Mouse (Mus musculus) CH12.LX (cell line): ENCODE results near the gene Gm20388. TPM values are rescaled to one million over a fixed set of nuclear protein-coding genes. Genes with fewer than 3 reads are reported as not detected.

ENCODE experiments used
- DNase-seq: peaks from one replicate; pipeline ENCODE4 v3.0.0-alpha.2; 2013; ENCODE audit errors: extremely low read depth
- H3K27ac ChIP-seq: 2 replicates; pipeline ENCODE4 v1.5.1; 2012; ENCODE audit warnings: low read depth, mild to moderate bottlenecking, control low read depth, moderate library complexity; ENCODE audit not compliant: insufficient read depth
- H3K27me3 ChIP-seq: replicated peaks from 2 replicates; pipeline ENCODE3; 2012; ENCODE audit warnings: inconsistent platforms
- H3K36me3 ChIP-seq, 2 experiments: replicated peaks in 1 of 2; 2 replicates each; pipeline versions ENCODE3 to v1.6.1; 2012; ENCODE audit warnings: inconsistent platforms in 1 of 2, low read length in 1 of 2, mild to moderate bottlenecking in 1 of 2, mixed read lengths in 1 of 2, moderate library complexity in 1 of 2; ENCODE audit not compliant: control insufficient read depth in 1 of 2, insufficient read depth in 1 of 2
- H3K4me1 ChIP-seq, 2 experiments: 2 replicates each; pipeline ENCODE4 v1.6.1; 2012; ENCODE audit warnings: inconsistent platforms in 1 of 2, moderate library complexity in 1 of 2; ENCODE audit not compliant: insufficient read depth in 2 of 2, control insufficient read depth in 1 of 2
- H3K4me2 ChIP-seq: 2 replicates; pipeline ENCODE4 v1.6.1; 2012; ENCODE audit warnings: low read depth, mild to moderate bottlenecking, control low read depth; ENCODE audit not compliant: poor library complexity, insufficient read depth, severe bottlenecking
- H3K4me3 ChIP-seq, 3 experiments: fragments of 150-350 bp in 1 of 3; sonication (generic) in 1 of 3; replicated peaks in 1 of 3; 2 replicates each; pipeline versions ENCODE3 to v1.5.1; 2011 to 2012; ENCODE audit warnings: low read depth in 2 of 3, low read length in 2 of 3, mild to moderate bottlenecking in 2 of 3, moderate library complexity in 2 of 3, control low read depth in 1 of 3, improper control_type of control experiment in 1 of 3, inconsistent platforms in 1 of 3, mixed read lengths in 1 of 3; ENCODE audit not compliant: poor library complexity in 1 of 3
- H3K79me2 ChIP-seq: replicated peaks from 2 replicates; pipeline ENCODE4 v1.6.1; 2012; ENCODE audit warnings: mild to moderate bottlenecking, moderate library complexity; ENCODE audit not compliant: control insufficient read depth, poor library complexity, insufficient read depth, severe bottlenecking; ENCODE audit errors: extremely low read depth
- H3K9ac ChIP-seq: 2 replicates; pipeline ENCODE4 v1.6.1; 2012; ENCODE audit warnings: low read depth, mild to moderate bottlenecking, control low read depth, moderate library complexity; ENCODE audit not compliant: insufficient read depth
- H3K9me3 ChIP-seq: replicated peaks from 2 replicates; pipeline ENCODE3; 2012; ENCODE audit warnings: low read length, inconsistent platforms, mixed read lengths
- CHD1 ChIP-seq: IDR thresholded peaks from 2 replicates; pipeline ENCODE4 v1.6.1; 2012; ENCODE audit warnings: low read depth, low read length, improper control_type of control experiment, inconsistent platforms
- CTCF ChIP-seq, 2 experiments: IDR thresholded peaks in 1 of 2; conservative IDR thresholded peaks in 1 of 2; 2 replicates each; pipeline ENCODE4 v1.5.1; 2011 to 2012; ENCODE audit warnings: low read depth in 2 of 2, low read length in 2 of 2, improper control_type of control experiment in 1 of 2, inconsistent platforms in 1 of 2, mild to moderate bottlenecking in 1 of 2, moderate library complexity in 1 of 2
- E2F4 ChIP-seq: IDR thresholded peaks from 2 replicates; pipeline ENCODE4 v1.6.1; 2011; ENCODE audit warnings: low read depth, low read length, improper control_type of control experiment; ENCODE audit not compliant: insufficient replicate concordance
- ELF1 ChIP-seq: IDR thresholded peaks from 2 replicates; pipeline ENCODE4 v1.6.1; 2014; ENCODE audit warnings: low read depth, mild to moderate bottlenecking, inconsistent platforms, low read length, improper control_type of control experiment
- EP300 ChIP-seq: IDR thresholded peaks from 2 replicates; pipeline ENCODE4 v1.6.1; 2011; ENCODE audit warnings: low read length, improper control_type of control experiment
- JUN ChIP-seq: IDR thresholded peaks from 2 replicates; pipeline ENCODE4 v1.6.1; 2011; ENCODE audit warnings: low read depth, mild to moderate bottlenecking, low read length, improper control_type of control experiment, moderate library complexity; ENCODE audit not compliant: insufficient read depth
- KAT2A ChIP-seq: IDR thresholded peaks from 2 replicates; pipeline ENCODE4 v1.6.1; 2012; ENCODE audit warnings: low read length, improper control_type of control experiment, inconsistent platforms; ENCODE audit not compliant: insufficient replicate concordance
- MAFK ChIP-seq: IDR thresholded peaks from 2 replicates; pipeline ENCODE4 v1.6.1; 2011; ENCODE audit warnings: low read length, improper control_type of control experiment; ENCODE audit not compliant: insufficient replicate concordance
- MAX ChIP-seq: IDR thresholded peaks from 2 replicates; pipeline ENCODE4 v1.6.1; 2011; ENCODE audit warnings: low read length, improper control_type of control experiment
- MAZ ChIP-seq: IDR thresholded peaks from 2 replicates; pipeline ENCODE4 v1.6.1; 2012; ENCODE audit warnings: low read depth, mild to moderate bottlenecking, inconsistent platforms, low read length, improper control_type of control experiment, moderate library complexity
- MEF2A ChIP-seq: IDR thresholded peaks from 2 replicates; pipeline ENCODE4 v1.6.1; 2014; ENCODE audit warnings: low read depth, mild to moderate bottlenecking, inconsistent platforms, low read length, improper control_type of control experiment, borderline replicate concordance
- MXI1 ChIP-seq: IDR thresholded peaks from 2 replicates; pipeline ENCODE4 v1.6.1; 2011; ENCODE audit warnings: mild to moderate bottlenecking, low read depth, low read length, improper control_type of control experiment
- MYC ChIP-seq: IDR thresholded peaks from 2 replicates; pipeline ENCODE4 v1.6.1; 2011; ENCODE audit warnings: low read depth, mild to moderate bottlenecking, improper control_type of control experiment, low read length
- NELFE ChIP-seq: IDR thresholded peaks from 2 replicates; pipeline ENCODE4 v1.6.1; 2011; ENCODE audit warnings: low read depth, low read length, improper control_type of control experiment
- NRF1 ChIP-seq: IDR thresholded peaks from 2 replicates; pipeline ENCODE4 v1.6.1; 2014; ENCODE audit warnings: low read depth, mild to moderate bottlenecking, inconsistent platforms, low read length, improper control_type of control experiment, moderate library complexity
- PAX5 ChIP-seq: IDR thresholded peaks from 2 replicates; pipeline ENCODE4 v1.6.1; 2012; ENCODE audit warnings: low read length, inconsistent platforms, mixed read lengths
- RAD21 ChIP-seq: IDR thresholded peaks from 2 replicates; pipeline ENCODE4 v1.6.1; 2011; ENCODE audit warnings: low read depth, mild to moderate bottlenecking, low read length, improper control_type of control experiment, moderate library complexity
- RCOR1 ChIP-seq: conservative IDR thresholded peaks from 2 replicates; pipeline ENCODE4 v1.6.1; 2012; ENCODE audit warnings: low read depth, mild to moderate bottlenecking, inconsistent platforms, low read length, improper control_type of control experiment
- SIN3A ChIP-seq: IDR thresholded peaks from 2 replicates; pipeline ENCODE4 v1.6.1; 2012; ENCODE audit warnings: low read length, improper control_type of control experiment, inconsistent platforms
- TCF12 ChIP-seq: IDR thresholded peaks from 2 replicates; pipeline ENCODE4 v1.6.1; 2014; ENCODE audit warnings: low read depth, mild to moderate bottlenecking, inconsistent platforms, low read length, improper control_type of control experiment
- ZC3H11A ChIP-seq: IDR thresholded peaks from 2 replicates; pipeline ENCODE4 v1.6.1; 2012; ENCODE audit warnings: low read depth, mild to moderate bottlenecking, inconsistent platforms, low read length, improper control_type of control experiment
- ZKSCAN1 ChIP-seq: IDR thresholded peaks from 2 replicates; pipeline ENCODE4 v1.6.1; 2012; ENCODE audit warnings: low read depth, inconsistent platforms, low read length, improper control_type of control experiment, borderline replicate concordance
- dilution Hi-C: fragments of 300-500 bp; cut with MboI; formaldehyde crosslinking; loops from 2 replicates; pipeline ENCODE4 v1.14.3; 2020; ENCODE audit warnings: low sequenced_read_pairs; ENCODE audit not compliant: extremely low pct_unique_long_range_greater_than_20kb, extremely low pct_ligation_motif_present
- in situ Hi-C: fragments of 300-500 bp; cut with MboI; formaldehyde crosslinking; loops from 3 replicates; pipeline ENCODE4 v1.14.3; 2019; ENCODE audit warnings: low sequenced_read_pairs, low pct_ligation_motif_present, low pct_unique_long_range_greater_than_20kb, mixed read lengths
- polyA plus RNA-seq: library from polyadenylated mRNA; unstranded; fragments of >175 nt; gene quantifications from 2 replicates; pipeline ENCODE4 v1.2.1, GENCODE M21; 2012; ENCODE audit warnings: low read depth; ENCODE audit not compliant: insufficient read length
- total RNA-seq, 2 experiments: library from RNA; depleted of rRNA; stranded (reverse); fragments of 300-350 nt in 1 of 2; fragments of >200 nt in 1 of 2; gene quantifications; 2 replicates each; pipeline ENCODE4 v1.2.3; 2012 to 2014

The Gm20388 gene
- total and polyA plus RNA-seq, 3 experiments: 14.8 to 26.3 (median 22.2) TPM

GRCm38 (mm10) chr8:123773468-123773867 lies 3862.8 kb downstream of the Gm20388 start:
- H3K4me1 ChIP-seq: peaks cover 0 to 11% of the 10 kb centered on the region in 2 experiments; a peak in 2 of 4 replicates
- H3K27me3 ChIP-seq: peaks cover 7% of the 10 kb centered on the region
- TF ChIP-seq RCOR1 (no peak), CTCF (conservative IDR thresholded peaks at IDR 0.05 in 1 of 2, IDR thresholded peaks at IDR 0.05 in 1 of 2; ENCODE audit: low read depth in 2 of 2, low read length in 2 of 2) (no peak), MYC (no peak), SIN3A (no peak), MAFK (no peak), MXI1 (no peak), PAX5 (no peak), CHD1 (no peak), JUN (no peak), MAZ (no peak), TCF12 (no peak), NELFE (no peak), MEF2A (no peak), RAD21 (no peak)
- no peak overlapping the region for H3K4me3 ChIP-seq
- H3K36me3 ChIP-seq: no peaks in the 10 kb centered on the region
- no peak for DNase-seq
- H3K27ac ChIP-seq: no peak overlapping the region
- H3K9ac ChIP-seq: no peak overlapping the region
- dilution Hi-C loops (no loop called here), in situ Hi-C loops (no loop called here)
- no peak overlapping the region for H3K4me2 ChIP-seq
- no peaks in the 10 kb centered on the region for H3K79me2 ChIP-seq
- peaks cover 5% of the 10 kb centered on the region for H3K9me3 ChIP-seq

GRCm38 (mm10) chr8:123774491-123774890 lies 3863.8 kb downstream of the Gm20388 start:
- no peak overlapping the region for H3K27ac ChIP-seq
- no peaks in the 10 kb centered on the region for H3K36me3 ChIP-seq
- H3K27me3 ChIP-seq: peaks cover 7% of the 10 kb centered on the region
- dilution Hi-C loops (no loop called here), in situ Hi-C loops (no loop called here)
- TF ChIP-seq JUN (no peak), E2F4 (no peak), ELF1 (no peak), NRF1 (no peak), MAZ (no peak), ZKSCAN1 (no peak), MAX (no peak), EP300 (no peak), KAT2A (no peak), MYC (no peak), ZC3H11A (no peak)
- H3K4me1 ChIP-seq: peaks cover 0 to 11% of the 10 kb centered on the region in 2 experiments; a peak in 2 of 4 replicates
- no peaks in the 10 kb centered on the region for H3K79me2 ChIP-seq
- H3K4me3 ChIP-seq: no peak overlapping the region
- no peak overlapping the region for H3K9ac ChIP-seq
- DNase-seq: no peak
- no peak overlapping the region for H3K4me2 ChIP-seq
- peaks cover 5% of the 10 kb centered on the region for H3K9me3 ChIP-seq
